Mouse (Mus musculus): ENCODE measurements around the gene Trappc2l. TPM values are rescaled to one million over a fixed set of nuclear protein-coding genes. Genes with fewer than 3 reads are reported as not detected.
A peak's percentile ranks its signal among the peaks of the same experiment; 100 is the strongest.

The Trappc2l gene
- polyA plus RNA-seq, 1 experiment from 2014 or later: 52.9 TPM

DNA sequence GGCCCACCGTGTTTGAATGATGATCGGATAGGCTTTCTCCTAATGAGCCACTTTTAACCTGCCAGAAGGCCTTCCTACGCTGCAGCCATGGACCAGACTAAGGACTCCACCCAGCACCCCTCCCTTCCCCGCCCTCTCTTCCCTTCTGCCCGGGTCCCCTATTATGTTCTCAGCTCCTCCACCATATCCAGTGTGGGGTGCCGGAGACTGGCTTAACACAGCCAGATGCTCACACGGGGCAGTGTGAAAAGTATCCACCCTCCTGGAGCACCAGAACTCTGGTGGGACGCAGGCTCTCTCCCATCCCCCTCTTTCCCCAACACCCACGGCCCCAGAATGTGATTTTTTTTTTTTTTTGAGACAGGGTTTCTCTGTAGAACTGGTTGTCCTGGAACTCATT is 37.9 kb upstream of the Trappc2l start:
- Histone ChIP-seq H3K4me3 (no peak overlapping the region), H3K36me3 (peaks cover 58% of the 10 kb centered on the region), H3K27me3 (ENCODE audit: insufficient read depth, poor library complexity, severe bottlenecking) (no peaks in the 10 kb centered on the region), H3K4me1 (peaks cover 66% of the 10 kb centered on the region), H3K27ac (no peak overlapping the region), H3K9me3 (no peaks in the 10 kb centered on the region)
- WGBS: 64% methylated on average over 9 of the region's 9 CpGs
- DNase-seq (ENCODE audit: low spot score): no peak

GRCm38 (mm10) chr8:122574264-122574663 is 37.2 kb upstream of the Trappc2l start:
- 38% methylated on average over 3 of the region's 3 CpGs for WGBS
- DNase-seq (ENCODE audit: low spot score): no peak
- peaks cover 67% of the 10 kb centered on the region for H3K4me1 ChIP-seq
- H3K9me3 ChIP-seq: no peaks in the 10 kb centered on the region
- peaks cover 54% of the 10 kb centered on the region for H3K36me3 ChIP-seq
- peak overlapping the region; percentile 93 for H3K27ac ChIP-seq
- no peaks in the 10 kb centered on the region for H3K27me3 ChIP-seq (ENCODE audit: insufficient read depth, poor library complexity, severe bottlenecking)
- peak overlapping the region; percentile 84; the same call in 1 of the 2 replicates for H3K4me3 ChIP-seq

DNA sequence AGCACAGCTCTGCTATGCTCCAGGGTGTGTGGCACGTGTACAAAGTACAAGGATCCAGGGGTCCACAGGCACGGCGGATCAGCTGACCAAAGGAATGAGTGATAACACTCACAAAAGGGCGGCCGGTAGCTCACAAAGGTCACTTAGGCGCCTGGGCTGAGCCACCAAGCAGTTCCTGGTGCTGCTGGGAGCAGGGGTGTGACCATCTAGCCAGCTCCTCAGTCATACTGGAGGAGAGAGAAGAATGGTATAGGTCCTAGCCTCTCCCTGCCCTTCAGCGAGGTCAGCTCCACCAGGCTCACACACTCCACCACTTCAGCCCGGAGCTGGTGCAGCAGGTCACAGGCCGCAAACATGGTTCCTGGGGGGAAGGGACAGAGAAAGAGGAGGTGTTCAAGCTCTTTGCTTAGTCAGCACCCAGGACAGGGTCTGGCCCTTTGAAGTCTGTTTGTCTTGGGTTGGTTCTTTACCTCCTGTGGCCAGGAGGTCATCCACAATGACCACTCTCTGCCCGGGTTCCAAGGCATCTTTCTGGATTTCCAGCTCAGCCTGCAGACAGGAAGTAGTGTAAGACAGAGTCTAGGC is 36.7 kb upstream of the Trappc2l start:
- H3K36me3 ChIP-seq: peaks cover 49% of the 10 kb centered on the region
- peak overlapping the region; percentile 93 for H3K27ac ChIP-seq

DNA sequence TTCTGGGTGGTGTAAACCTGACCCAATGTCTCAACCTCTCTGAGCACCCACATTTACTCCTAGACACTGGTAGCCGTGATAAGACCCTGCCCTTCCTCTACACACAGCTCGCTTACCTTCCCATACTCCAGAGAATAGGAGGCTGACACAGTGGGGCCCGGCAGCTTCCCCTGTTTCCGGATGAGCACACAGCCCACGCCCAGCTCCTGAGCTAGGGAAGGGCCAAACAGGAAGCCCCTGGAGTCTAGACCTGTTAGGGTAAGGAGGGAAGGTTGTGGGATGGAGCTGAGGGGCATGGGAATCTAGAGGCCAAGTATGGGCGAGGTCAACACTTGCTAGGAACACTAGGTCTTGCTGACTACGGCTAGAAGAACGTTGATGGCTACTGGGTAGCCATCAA is 36.2 kb upstream of the Trappc2l start:
- DNase-seq (ENCODE audit: low spot score): no peak
- Histone ChIP-seq H3K4me3 (peak overlapping the region; percentile 84), H3K9me3 (no peaks in the 10 kb centered on the region), H3K27me3 (ENCODE audit: insufficient read depth, poor library complexity, severe bottlenecking) (no peaks in the 10 kb centered on the region), H3K4me1 (peaks cover 65% of the 10 kb centered on the region), H3K27ac (peak overlapping the region; percentile 93), H3K36me3 (peaks cover 43% of the 10 kb centered on the region)
- 63% methylated on average over 8 of the region's 8 CpGs for WGBS

More for the DNA sequence above, 36.7 kb upstream of the Trappc2l start:
- Histone ChIP-seq H3K9me3 (no peaks in the 10 kb centered on the region), H3K4me3 (peak overlapping the region; percentile 84), H3K27me3 (ENCODE audit: insufficient read depth, poor library complexity, severe bottlenecking) (no peaks in the 10 kb centered on the region), H3K4me1 (peaks cover 67% of the 10 kb centered on the region)
- DNase-seq (ENCODE audit: low spot score): no peak
- 13% methylated on average over 10 of the region's 10 CpGs for WGBS

DNA sequence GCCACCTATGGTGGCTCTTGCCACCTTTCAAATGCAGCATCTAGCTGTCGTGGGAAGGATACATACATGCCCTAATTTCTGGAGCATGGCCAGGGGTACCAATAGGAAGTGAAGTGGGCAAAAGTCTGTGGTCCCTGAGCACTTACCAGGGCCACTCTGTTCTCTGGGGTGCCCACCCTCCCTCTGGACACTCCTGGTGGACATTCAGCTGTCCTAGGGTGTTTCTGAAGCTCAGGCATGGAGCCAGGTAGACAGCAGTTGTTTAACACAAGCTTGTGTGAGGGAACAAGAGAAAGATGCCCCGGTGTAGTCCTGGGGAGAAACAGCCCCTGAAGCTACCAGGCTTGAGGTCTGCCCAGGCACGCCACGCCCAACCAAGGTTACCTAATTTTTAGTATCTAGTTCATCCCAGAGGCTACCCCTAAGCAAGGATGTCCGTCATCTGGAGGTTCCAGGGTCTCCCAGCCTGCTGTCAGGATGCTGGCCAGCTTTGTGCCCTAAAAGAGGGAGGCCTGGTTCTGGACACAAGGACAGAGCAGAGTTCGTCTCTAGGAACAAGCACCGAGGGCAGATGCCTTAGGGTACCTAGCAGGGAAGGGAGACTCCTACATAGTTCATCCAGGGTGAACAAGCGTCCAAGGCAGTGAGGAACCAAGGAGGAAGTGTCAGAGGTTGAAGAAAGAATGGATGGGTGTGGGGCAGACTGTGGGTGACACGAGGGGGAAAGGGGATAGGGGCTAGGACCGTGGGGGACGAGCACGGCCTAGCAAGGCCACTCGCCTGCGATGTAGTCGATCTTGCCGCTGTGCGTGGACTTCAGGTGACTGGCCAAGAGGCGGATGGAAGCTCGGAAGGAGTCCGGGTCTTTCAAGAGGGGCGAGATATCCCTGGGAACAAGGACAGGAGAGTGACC is 35.4 kb upstream of the Trappc2l start:
- 18% methylated on average over 21 of the region's 21 CpGs for whole genome bisulfite sequencing
- Histone ChIP-seq H3K9me3 (no peaks in the 10 kb centered on the region), H3K4me1 (peaks cover 72% of the 10 kb centered on the region)

DNA sequence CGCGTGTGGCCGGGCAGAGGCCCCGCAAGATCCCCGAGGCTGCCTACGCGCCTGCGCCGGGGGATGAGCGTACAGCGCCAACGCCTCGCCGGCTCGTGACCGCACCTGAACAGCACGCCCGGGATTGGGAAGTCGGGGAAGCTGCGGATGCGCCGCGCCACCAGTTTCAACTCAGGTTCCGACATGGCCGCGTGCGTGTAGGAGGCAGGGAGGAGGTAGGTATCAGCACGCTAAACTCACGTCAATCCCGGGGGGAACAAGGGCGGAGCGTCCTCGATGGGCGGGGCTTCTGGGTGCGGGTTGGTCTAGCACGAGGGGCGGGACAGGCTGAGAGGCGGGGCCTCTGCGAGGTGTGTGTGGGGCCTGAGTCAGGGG is 34.8 kb upstream of the Trappc2l start, which contains the start of gene Aprt:
Aprt (minus strand) TSS at position 262 of the 375 bp plus-strand sequence.
- under 1% methylated on average over 39 of the region's 39 CpGs for WGBS
- no peaks in the 10 kb centered on the region for H3K9me3 ChIP-seq
- H3K4me3 ChIP-seq: peak within 1 kb of the TSS; percentile 84
- peak within 1 kb of the TSS; percentile 93 for H3K27ac ChIP-seq
- H3K27me3 ChIP-seq (ENCODE audit: insufficient read depth, poor library complexity, severe bottlenecking): no peaks in the 10 kb centered on the region
- peak; percentile 98 for DNase-seq (ENCODE audit: low spot score)
- H3K4me1 ChIP-seq: peaks cover 76% of the 10 kb centered on the region
- peaks cover 30% of the 10 kb centered on the region for H3K36me3 ChIP-seq

More for the DNA sequence above, 35.4 kb upstream of the Trappc2l start:
- Histone ChIP-seq H3K27ac (peak overlapping the region; percentile 93), H3K27me3 (ENCODE audit: insufficient read depth, poor library complexity, severe bottlenecking) (no peaks in the 10 kb centered on the region), H3K36me3 (peaks cover 36% of the 10 kb centered on the region), H3K4me3 (peak overlapping the region; percentile 84)
- no peak for DNase-seq (ENCODE audit: low spot score)

- no peak for DNase-seq (ENCODE audit: low spot score)
- no peaks in the 10 kb centered on the region for H3K27me3 ChIP-seq (ENCODE audit: insufficient read depth, poor library complexity, severe bottlenecking)
- 39% methylated on average over 10 of the region's 10 CpGs for WGBS
- H3K36me3 ChIP-seq: peaks cover 25% of the 10 kb centered on the region
- H3K9me3 ChIP-seq: no peaks in the 10 kb centered on the region; the same call in 1 of the 2 replicates
- H3K27ac ChIP-seq: peak overlapping the region; percentile 93
- H3K4me3 ChIP-seq: peak overlapping the region; percentile 84
- peaks cover 73% of the 10 kb centered on the region for H3K4me1 ChIP-seq
Observed at GRCm38 (mm10) chr8:122577116-122577515, 34.3 kb upstream of the Trappc2l start.

DNA sequence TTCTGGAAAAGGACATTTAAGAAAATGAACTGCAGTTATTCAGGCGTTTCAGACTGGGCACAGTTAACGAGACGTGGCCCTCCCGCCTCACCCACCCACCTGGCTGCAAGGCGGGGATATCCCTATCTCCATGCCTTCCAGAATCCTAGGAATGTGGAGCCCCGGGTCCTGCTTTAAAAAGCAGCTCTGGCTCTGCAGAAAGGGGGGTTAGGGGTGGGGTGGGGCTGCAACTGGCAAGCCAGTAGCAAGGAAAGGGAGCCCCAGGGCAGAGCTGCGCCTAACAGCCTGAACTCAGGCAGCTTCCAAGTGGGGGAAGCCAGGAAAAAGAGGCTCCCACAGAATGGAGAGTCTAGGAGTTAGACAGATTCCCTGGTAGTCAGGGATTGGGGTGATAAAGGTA is 32.2 kb upstream of the Trappc2l start:
- Histone ChIP-seq H3K4me3 (no peak overlapping the region), H3K9me3 (no peaks in the 10 kb centered on the region; the same call in 1 of the 2 replicates), H3K27me3 (ENCODE audit: insufficient read depth, poor library complexity, severe bottlenecking) (no peaks in the 10 kb centered on the region), H3K36me3 (0 out of 2 replicates have a peak, but pooled peaks cover 4% of the 10 kb centered on the region), H3K27ac (peak overlapping the region; percentile 53), H3K4me1 (peaks cover 73% of the 10 kb centered on the region)
- 26% methylated on average over 7 of the region's 7 CpGs for WGBS
- no peak for DNase-seq (ENCODE audit: low spot score)

- H3K4me3 ChIP-seq: no peak overlapping the region
- no peaks in the 10 kb centered on the region; the same call in 1 of the 2 replicates for H3K9me3 ChIP-seq
- peaks cover 71% of the 10 kb centered on the region for H3K4me1 ChIP-seq
- no peaks in the 10 kb centered on the region for H3K36me3 ChIP-seq
- WGBS: 39% methylated on average over 15 of the region's 15 CpGs
- DNase-seq (ENCODE audit: low spot score): no peak
- no peak overlapping the region; the same call in 1 of the 2 replicates for H3K27ac ChIP-seq
- H3K27me3 ChIP-seq (ENCODE audit: insufficient read depth, poor library complexity, severe bottlenecking): no peaks in the 10 kb centered on the region
Observed at GRCm38 (mm10) chr8:122580926-122581325, 30.5 kb upstream of the Trappc2l start.

DNA sequence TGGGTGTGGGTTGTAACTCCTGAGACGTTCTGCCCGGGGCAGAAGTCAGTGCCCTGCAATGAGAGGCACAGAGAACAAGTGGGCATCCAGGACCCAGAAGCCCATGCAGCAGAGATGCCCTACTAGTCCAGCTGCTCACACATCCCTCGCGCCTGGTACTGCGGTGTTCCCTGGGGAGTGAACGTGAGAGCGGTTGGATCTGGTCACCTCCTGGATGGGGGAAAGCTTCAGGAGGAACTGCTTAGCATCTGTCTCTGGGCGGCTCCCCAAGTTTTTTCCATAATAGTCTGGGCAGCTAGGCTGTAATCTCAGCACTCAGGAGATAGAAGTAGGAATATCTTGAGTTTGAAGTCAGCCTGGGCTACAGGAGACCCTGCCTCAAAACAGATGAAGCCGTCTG is 26.5 kb upstream of the Trappc2l start:
- Histone ChIP-seq H3K9me3 (no peaks in the 10 kb centered on the region; the same call in 1 of the 2 replicates), H3K36me3 (no peaks in the 10 kb centered on the region), H3K4me1 (peaks cover 41% of the 10 kb centered on the region), H3K27ac (peak overlapping the region; percentile 42), H3K27me3 (ENCODE audit: insufficient read depth, poor library complexity, severe bottlenecking) (no peaks in the 10 kb centered on the region), H3K4me3 (no peak overlapping the region)
- WGBS: 76% methylated on average over 9 of the region's 9 CpGs
- no peak for DNase-seq (ENCODE audit: low spot score)

DNA sequence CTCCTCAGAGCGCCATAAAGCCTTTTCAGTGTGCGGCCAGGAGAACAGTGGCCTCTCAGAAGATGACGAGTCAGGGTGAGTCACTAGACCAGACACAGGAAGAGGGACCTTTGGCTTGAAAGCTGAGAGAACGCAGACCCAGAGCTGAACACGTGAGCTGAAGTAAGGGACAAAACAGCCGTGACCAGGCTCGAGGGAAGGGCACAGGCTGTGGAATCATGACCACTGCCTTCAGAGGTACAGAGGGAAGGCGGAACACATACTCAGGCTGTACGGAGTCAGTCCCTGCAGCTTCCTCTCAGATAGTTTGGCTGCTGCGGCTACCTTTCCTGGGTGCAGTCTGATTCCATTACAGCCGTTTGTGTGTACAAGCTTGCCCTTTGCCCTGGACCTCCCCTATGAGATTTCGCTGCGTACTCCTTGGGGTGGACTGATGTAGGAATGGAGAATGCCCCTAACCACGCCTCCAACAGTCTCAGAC is 26.0 kb upstream of the Trappc2l start:
- no peak for DNase-seq (ENCODE audit: low spot score)
- H3K27me3 ChIP-seq (ENCODE audit: insufficient read depth, poor library complexity, severe bottlenecking): no peaks in the 10 kb centered on the region
- no peak overlapping the region for H3K4me3 ChIP-seq
- H3K36me3 ChIP-seq: no peaks in the 10 kb centered on the region
- no peaks in the 10 kb centered on the region; the same call in 1 of the 2 replicates for H3K9me3 ChIP-seq
- WGBS: 56% methylated on average over 14 of the region's 14 CpGs
- H3K27ac ChIP-seq: peak overlapping the region; percentile 42
- H3K4me1 ChIP-seq: peaks cover 38% of the 10 kb centered on the region

DNA sequence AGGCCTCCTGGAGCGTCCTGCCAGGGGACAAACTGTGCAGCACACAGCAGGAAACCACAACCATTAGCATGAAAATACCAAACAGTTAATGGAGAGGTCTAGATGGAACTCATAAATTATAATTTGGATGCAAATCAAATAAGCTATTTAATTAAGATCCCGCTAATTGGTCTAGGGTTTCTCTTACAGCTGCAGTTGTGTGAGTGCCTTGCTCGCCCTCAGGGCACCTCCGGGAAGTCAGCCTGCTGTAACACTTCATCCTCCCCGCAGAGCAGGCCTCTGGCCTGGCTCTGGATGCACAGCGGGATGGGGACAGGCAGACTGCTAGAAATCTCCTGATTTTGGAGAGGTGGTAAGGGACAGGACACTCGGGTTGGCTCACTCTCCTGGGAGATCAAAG is 25.3 kb upstream of the Trappc2l start:
- Histone ChIP-seq H3K36me3 (peaks cover 5% of the 10 kb centered on the region; the same call in 1 of the 2 replicates), H3K27me3 (ENCODE audit: insufficient read depth, poor library complexity, severe bottlenecking) (no peaks in the 10 kb centered on the region), H3K27ac (no peak overlapping the region), H3K9me3 (no peaks in the 10 kb centered on the region; the same call in 1 of the 2 replicates), H3K4me3 (no peak overlapping the region), H3K4me1 (peaks cover 31% of the 10 kb centered on the region)
- 69% methylated on average over 7 of the region's 7 CpGs for WGBS
- no peak for DNase-seq (ENCODE audit: low spot score)

DNA sequence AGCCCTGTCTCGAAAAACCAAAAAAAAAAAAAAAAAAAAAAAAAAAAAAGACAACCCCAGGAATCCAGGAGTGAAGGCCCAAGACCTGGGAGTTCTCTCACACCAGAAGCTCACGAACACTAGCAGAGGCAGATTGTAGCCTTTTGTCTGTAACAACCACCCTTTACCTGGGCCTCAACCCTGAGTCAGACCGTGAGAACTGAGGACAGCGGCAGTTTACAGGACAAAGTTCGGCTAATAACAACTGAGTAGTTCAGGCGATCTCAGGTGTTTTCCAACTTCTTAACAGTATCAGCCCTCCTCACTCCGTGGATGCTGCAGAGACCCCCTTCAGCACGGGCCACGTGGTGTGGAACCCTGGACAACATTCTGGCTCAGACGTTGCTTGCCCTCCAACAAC is 24.7 kb upstream of the Trappc2l start:
- Histone ChIP-seq H3K27ac (no peak overlapping the region), H3K4me3 (no peak overlapping the region), H3K27me3 (ENCODE audit: insufficient read depth, poor library complexity, severe bottlenecking) (no peaks in the 10 kb centered on the region), H3K36me3 (peaks cover 5% of the 10 kb centered on the region; the same call in 1 of the 2 replicates), H3K9me3 (no peaks in the 10 kb centered on the region; the same call in 1 of the 2 replicates), H3K4me1 (peaks cover 28% of the 10 kb centered on the region)
- 84% methylated on average over 10 of the region's 10 CpGs for WGBS
- DNase-seq (ENCODE audit: low spot score): no peak
